Mouse (Mus musculus): ENCODE measurements around the gene Prkcb. TPM values are rescaled to one million over a fixed set of nuclear protein-coding genes. Genes with fewer than 3 reads are reported as not detected.

Prkcb gene
- polyA plus RNA-seq, 1 experiment = 12.7 TPM

- DNase-seq (ENCODE audit: low read depth) = no peak
Measured at GRCm38 (mm10) chr7:122520850-122521638, 232.5 kb downstream of the Prkcb start.

- DNase-seq (ENCODE audit: low read depth) = no peak
Measured at GRCm38 (mm10) chr7:122528201-122528600, 239.7 kb downstream of the Prkcb start.

GRCm38 (mm10) chr7:122528646-122529045 lies 240.1 kb downstream of the Prkcb start:
- no peak for DNase-seq (ENCODE audit: low read depth)

GRCm38 (mm10) chr7:122533566-122534360 lies 245.2 kb downstream of the Prkcb start:
- DNase-seq (ENCODE audit: low read depth) = no peak

- no peak for DNase-seq (ENCODE audit: low read depth)
Measured at GRCm38 (mm10) chr7:122544616-122545015, 256.1 kb downstream of the Prkcb start.

GRCm38 (mm10) chr7:122556575-122557140 lies 268.1 kb downstream of the Prkcb start:
- DNase-seq (ENCODE audit: low read depth) = no peak

GRCm38 (mm10) chr7:122558085-122558811 lies 269.7 kb downstream of the Prkcb start:
- DNase-seq (ENCODE audit: low read depth) = no peak

- no peak for DNase-seq (ENCODE audit: low read depth)
Measured at GRCm38 (mm10) chr7:122558912-122559311, 270.4 kb downstream of the Prkcb start.

GRCm38 (mm10) chr7:122562586-122562985 lies 274.0 kb downstream of the Prkcb start:
- no peak for DNase-seq (ENCODE audit: low read depth)

GRCm38 (mm10) chr7:122565371-122565770 lies 276.8 kb downstream of the Prkcb start:
- DNase-seq (ENCODE audit: low read depth) = no peak

GRCm38 (mm10) chr7:122566011-122566410 lies 277.5 kb downstream of the Prkcb start:
- no peak for DNase-seq (ENCODE audit: low read depth)

GRCm38 (mm10) chr7:122568787-122569186 lies 280.2 kb downstream of the Prkcb start:
- DNase-seq (ENCODE audit: low read depth) = no peak

- no peak for DNase-seq (ENCODE audit: low read depth)
Measured at GRCm38 (mm10) chr7:122570407-122570806, 281.9 kb downstream of the Prkcb start.

GRCm38 (mm10) chr7:122573101-122573635 lies 284.6 kb downstream of the Prkcb start:
- no peak for DNase-seq (ENCODE audit: low read depth)

GRCm38 (mm10) chr7:122574418-122574817 lies 285.9 kb downstream of the Prkcb start:
- no peak for DNase-seq (ENCODE audit: low read depth)

- DNase-seq (ENCODE audit: low read depth) = no peak
Measured at GRCm38 (mm10) chr7:122575056-122575455, 286.5 kb downstream of the Prkcb start.

GRCm38 (mm10) chr7:122575506-122575905 lies 287.0 kb downstream of the Prkcb start:
- no peak for DNase-seq (ENCODE audit: low read depth)

GRCm38 (mm10) chr7:122577571-122577970 lies 289.0 kb downstream of the Prkcb start:
- DNase-seq (ENCODE audit: low read depth) = no peak

- DNase-seq (ENCODE audit: low read depth) = no peak
Measured at GRCm38 (mm10) chr7:122579461-122580157, 291.1 kb downstream of the Prkcb start.

GRCm38 (mm10) chr7:122580158-122580475 lies 291.6 kb downstream of the Prkcb start:
- no peak for DNase-seq (ENCODE audit: low read depth)

Measured in gonadal fat pad, adult 2 months (tissue).